Mouse (Mus musculus) layer of hippocampus, adult 9-10 months (tissue): Measurements from ENCODE around the gene Methig1.
"Not testable (repeated sequence)": the region's sequence is repeated elsewhere in the genome, so short reads cannot be mapped to it uniquely, and the experiment has no call there.

Source experiments
- DNase-seq: peaks from one replicate; pipeline ENCODE4 v3.0.0; 2022; ENCODE audit warnings: low spot score

The Methig1 gene

GRCm38 (mm10) chr15:100337847-100338246 is 15.1 kb upstream of the Methig1 start:
- DNase-seq = not testable (repeated sequence)

DNA sequence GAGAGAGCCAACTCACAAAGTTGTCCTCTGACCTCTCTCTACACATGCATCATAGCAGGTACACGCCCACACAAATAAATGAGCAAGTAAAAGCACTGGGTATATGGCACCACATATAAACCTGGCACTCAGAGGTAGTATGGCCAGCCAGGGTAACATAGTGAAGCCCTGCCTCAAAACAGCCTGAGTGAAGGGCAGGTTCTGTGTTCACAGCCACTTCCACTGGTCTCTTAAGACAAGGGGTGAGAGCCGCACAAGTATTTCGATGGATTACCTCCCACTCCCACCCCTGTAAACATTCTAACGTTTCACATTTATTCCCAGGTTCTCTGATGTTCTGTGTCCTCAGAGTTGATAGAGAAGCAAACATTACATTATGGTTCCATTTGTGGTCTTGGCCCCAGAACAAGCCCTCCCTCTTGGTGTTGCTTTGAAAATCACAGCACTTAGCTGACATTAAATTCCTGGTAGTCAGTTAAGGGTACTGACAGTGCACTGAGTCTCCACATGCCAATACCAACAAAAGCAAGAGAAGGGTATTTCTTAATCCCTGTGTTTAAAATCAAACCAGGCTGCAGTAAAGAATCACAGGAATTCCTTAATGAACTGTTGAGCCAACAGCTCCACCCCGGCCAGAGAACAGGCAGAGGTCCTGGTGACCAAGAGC is 11.5 kb upstream of the Methig1 start:
- not testable (repeated sequence) for DNase-seq

DNA sequence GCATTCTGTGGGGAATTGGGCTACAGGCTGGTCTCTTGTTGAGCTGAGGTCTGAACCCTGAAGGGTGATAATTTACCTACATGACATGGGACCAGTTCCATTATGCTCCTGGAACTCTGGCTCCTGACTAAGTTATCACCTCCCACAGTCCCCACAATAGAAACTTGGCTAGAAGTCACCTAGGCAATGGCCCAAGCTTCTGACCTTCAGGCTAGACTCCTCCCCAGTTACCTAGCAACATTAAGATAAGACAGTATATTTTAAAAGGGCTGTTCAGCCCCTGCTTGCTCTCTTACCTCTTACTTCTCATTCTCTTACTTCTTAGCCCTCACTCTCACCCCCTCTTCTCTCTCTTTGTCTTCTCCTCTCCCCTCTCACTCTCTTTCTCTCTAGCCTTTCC is 7.5 kb upstream of the Methig1 start:
- no peak for DNase-seq

GRCm38 (mm10) chr15:100346761-100347160 is 6.2 kb upstream of the Methig1 start:
- no peak for DNase-seq

- no peak for DNase-seq
Measured at GRCm38 (mm10) chr15:100349496-100349895, 3.5 kb upstream of the Methig1 start.

DNA sequence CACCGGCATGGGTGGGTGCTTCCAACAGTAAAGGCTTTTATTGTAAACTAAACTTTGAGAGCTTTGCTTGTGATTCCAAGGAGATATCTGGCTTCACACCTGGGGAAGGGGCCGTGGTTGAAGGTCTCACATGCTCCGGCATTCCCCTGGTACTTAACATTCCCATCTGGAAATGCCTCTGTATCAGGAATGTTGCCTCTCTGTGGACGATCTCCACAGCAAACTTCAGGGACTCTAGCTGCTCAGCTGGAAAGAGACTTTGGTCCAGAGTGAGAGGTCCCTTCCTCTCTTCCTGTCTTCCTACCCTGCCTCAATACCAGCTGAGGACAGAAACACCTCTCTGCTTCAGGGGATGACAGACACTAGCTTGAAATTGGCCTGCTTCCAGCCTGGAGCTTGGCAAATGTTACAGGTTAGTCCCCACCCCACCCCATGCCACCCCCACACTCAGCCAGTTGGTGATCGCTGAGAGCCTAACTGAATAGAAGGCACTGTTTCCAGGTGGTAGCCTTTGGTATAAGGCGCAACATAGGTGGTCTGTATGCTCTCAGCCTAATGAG is 1.4 kb upstream of the Methig1 start:
- DNase-seq = no peak

- not testable (repeated sequence) for DNase-seq
Measured at GRCm38 (mm10) chr15:100353399-100353798, 450 bp downstream of the Methig1 start.

DNA sequence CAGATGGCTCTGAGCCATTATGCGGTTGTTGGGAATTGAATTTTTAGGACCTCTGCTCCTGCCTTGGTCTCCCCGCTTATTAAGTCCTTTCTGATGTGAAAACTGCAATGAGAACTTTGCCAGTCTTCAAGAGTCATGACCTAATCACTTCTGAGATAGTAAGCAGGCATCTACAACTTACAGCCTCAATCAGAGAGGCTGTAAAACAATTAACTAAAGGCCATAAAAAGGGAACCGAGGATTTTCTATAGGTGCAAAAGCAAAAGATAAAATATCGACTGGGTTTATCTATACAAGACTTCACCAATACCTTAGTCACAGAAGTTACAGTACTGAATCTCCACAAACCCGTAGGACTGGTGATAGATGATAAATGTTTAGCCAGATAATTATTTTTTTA is 2.9 kb downstream of the Methig1 start:
- DNase-seq = no peak

DNA sequence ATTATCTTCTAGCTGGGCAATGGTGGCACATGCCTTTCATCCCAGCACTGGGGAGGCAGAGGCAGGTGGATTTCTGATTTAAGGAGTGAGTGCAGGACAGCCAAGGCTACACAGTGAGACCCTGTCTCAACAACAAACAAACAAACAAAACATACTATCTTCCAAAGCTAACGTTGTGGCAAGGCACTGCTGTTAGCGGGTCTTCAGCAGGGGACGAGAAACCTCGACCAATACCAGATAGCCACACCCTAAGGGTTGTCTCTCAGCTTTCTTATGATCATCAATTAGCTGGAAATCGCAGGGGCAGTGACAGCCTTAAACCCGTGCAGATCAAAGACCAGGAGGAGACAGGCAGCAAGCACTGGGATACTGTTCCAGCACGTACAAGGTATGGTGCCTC is 11.3 kb downstream of the Methig1 start, which contains the start of gene Higd1c:
Gene Higd1c, plus strand, starts transcription at position 301 of the 400 bp plus-strand sequence.
- DNase-seq = no peak

DNA sequence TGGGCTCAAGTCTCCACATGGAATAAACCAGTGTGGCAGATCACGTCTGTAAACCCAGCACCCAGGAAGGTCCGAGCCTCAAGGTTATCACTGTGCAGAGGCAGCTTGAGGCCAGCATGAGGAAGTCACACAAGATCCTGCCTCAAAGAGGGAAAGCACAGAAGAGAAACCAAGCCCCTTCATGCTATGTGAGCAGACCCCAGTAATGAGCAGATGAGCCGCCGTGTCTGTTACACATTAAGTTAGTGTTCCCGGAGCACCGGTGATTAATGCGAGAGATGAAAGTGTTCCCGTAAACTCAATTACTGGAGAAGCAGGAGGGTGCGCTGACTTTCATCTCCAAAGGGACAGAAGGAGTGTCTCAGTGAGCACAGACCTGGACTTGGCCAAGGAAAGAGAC is 13.0 kb downstream of the Methig1 start:
- DNase-seq = not testable (repeated sequence)

- DNase-seq = no peak
Measured at GRCm38 (mm10) chr15:100367119-100367518, 14.2 kb downstream of the Methig1 start.

DNA sequence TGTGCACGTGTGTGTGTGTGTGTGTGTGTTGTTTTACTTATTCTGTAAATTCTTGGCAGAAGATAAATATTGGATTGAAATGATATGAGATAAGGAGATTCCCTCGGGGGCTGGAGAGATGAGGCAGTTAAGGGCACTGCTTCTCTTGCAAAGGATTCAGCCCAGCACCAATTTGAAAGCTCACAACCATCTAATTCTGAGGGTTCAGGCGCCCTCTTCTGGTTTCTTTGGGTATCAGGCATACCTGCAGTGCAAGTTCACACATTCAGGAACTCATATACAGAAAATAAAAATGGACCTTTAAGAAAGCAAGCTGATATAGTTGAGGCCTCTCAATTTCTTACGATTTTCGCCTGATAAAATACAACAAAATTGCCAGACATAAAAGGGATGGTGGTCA is 22.1 kb downstream of the Methig1 start:
- DNase-seq = peak; percentile 72

- DNase-seq = peak; percentile 6
Measured at GRCm38 (mm10) chr15:100377847-100378505, 25.0 kb downstream of the Methig1 start.

DNA sequence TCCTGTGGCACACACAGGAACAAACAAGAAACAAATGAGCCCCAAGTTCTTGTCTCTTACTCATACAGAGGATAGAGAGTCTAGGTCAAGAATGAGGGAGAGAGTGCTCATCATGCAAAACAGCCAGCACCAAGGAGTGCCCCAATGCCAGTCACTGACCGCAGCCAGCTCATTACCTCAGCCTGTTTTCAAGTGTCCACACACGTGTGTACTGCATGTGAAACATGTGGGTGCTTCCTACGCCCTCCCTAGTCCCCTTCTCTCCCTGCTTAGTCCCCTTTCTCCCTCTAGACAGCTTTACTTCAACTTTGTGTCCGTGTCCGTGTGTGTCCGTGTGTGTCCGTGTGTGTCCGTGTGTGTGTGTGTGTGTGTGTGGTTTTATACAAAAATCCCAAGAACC is 26.7 kb downstream of the Methig1 start:
- DNase-seq = no peak

GRCm38 (mm10) chr15:100380104-100380503 is 27.2 kb downstream of the Methig1 start:
- no peak for DNase-seq

DNA sequence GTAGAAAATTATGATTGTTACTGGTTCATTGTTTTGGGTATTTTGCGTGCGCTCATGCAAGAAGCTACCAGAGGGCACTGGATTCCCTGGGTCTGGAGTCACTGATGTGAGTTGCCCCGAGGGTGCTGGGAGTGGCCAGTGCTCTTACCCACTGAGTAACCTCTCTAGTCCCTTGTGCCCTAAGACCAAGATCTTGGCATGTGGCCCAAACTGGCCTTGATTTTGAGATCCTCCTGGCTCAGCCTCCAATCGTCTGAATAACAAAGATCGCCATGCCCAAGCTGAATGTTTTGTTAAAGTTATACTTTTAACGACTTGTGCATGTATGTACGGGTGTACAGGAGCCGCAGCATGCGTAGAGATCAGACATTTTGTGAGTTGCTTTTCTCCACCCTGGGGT is 32.8 kb downstream of the Methig1 start:
- no peak for DNase-seq

DNA sequence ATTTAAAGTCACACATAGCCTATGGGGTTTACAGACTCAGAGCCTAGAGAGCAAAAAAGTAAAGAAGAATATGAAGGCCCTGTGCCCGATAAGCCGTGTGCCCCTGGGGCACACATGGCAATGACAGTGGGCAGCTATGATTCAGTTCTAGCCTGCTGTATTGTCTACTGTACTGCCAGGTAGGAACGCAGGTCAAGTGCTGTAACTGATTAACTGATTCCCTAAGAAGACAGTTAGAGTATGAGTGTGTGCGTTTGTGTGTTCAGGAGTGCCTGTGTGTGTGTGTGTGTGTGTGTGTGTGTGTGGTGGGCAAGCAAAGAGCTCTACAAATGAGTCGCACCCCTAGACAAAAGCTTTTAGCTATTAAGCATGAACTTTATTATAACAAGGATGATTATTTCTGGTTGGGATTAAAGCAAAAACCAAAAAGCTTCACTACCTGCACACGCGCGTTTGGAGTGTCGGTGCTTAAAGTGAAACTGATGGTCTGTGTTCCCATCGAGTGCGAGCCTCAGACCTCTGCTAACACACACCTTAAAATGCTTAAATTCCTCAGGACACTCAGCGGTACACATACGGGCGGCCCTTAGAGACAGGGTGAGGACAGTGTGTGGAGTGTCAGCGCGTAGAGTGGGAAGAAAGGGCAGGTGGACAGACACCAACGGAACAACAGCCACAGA is 34.7 kb downstream of the Methig1 start:
- no peak for DNase-seq

- DNase-seq = no peak
Measured at GRCm38 (mm10) chr15:100388224-100388835, 35.4 kb downstream of the Methig1 start.

DNA sequence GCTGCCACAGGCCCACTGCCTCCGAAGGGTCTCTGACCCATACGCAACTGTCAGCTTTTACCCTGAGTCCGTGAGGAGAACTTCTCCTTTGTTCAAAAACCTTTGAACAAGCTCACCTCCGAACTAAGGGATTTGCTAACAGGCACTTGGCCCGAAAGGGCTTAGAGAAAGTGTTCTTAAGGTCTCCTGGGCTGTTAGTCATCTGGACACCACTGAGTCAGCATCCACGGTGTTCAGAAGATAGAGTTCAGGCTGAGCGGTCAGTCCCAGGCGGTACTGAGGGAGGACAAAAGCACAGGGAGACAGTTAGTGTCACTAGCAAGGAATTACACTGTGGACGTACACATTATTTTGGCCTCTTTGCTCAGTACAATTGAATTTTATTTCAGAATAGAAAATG is 35.9 kb downstream of the Methig1 start:
- no peak for DNase-seq

- DNase-seq = no peak
Measured at GRCm38 (mm10) chr15:100391066-100391465, 38.1 kb downstream of the Methig1 start.

DNA sequence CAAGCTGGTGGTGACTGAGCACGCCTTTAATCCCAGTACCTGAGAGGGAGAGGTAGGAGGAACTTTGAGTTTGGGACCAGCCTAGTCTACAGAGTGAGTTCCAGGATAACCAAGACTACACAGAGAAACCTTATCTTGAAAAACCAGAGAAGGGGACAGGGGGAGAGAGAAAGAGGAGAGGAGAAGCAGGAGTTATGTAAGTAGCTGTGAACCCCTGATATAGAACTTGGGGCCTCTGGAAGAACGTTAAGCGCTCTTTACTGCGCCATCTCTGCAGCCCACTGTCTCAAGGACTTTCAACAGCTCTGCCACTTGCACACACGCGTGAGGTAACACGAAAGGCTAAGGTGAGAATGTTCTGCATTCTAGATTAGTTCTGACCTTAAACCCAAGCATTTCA is 38.6 kb downstream of the Methig1 start:
- DNase-seq = no peak

DNA sequence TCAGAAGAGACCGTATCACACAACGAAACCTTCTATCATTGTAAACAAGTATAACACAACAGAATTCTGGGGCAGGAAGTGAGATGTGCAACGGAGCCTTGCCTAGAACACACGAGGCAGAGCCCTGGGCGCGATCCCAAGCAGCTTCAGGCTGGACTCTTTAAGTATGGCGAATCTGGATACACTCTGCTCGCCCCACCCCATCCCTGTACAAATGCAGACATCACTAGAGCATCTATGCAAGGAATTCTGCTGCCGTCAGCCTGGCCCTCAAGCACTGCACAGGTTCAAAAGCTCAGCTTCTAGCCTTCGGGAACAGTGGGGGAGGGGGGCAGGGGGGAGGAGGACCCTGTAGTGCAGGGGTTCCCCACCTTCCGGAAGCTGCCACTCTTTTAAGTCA is 40.1 kb downstream of the Methig1 start:
- no peak for DNase-seq
